Mouse (Mus musculus): Measurements from ENCODE around the gene B4galnt1.

DNA sequence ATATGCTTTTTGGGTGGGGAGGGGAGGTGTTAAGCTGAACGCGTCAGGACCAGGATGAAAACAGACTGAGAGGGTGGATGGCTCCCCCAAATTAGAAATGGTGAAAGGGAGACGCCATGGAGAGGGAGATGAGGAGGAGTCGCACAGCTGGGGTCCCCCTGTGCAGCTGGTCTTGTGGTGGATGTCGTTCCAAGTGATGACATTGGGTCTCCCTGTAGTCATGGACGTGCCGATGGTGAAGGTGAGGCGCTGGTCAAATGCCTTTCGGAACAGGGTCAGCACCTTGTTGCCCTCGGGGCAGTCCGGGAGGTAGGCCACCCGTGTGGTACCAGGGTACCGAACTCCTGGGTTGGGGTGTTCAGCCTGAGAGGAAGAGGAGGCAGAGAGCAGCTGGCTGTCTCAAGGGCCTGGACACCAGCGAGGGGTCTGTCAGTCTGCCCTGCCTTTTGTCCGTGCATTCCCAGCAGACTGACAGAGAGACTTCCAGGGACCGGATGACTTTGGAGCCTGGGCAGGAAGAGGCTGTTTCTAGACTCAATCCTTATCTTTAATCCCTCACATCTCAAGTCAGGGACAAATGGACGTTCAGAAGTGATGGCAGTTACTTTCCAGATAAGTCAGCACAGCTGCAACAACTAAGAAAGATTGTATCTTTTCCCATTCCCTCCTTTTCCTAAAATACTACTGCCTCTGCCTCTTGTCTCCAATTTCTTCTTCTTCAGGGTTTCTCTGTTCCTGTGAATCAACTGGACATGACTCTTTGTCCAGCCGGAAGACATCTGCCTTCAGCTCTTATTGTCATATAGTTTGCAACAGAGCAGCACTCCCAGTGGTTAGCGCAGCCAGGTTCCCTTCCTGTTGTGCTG, 26.4 kb downstream of the B4galnt1 start:
- TF ChIP-seq EP300 (optimal IDR thresholded peaks at IDR 0.05) (no peak), CTCF (IDR thresholded peaks at IDR 0.05; ENCODE audit: low read depth) (no peak)

Measured in stomach, postnatal 0 days (tissue).